Mouse (Mus musculus) inflammation-experienced regulatory T-cells, adult 6 months (primary cell): ENCODE results near the gene Usp2. TPM values are rescaled to one million over a fixed set of nuclear protein-coding genes. Genes with fewer than 3 reads are reported as not detected.

Source experiments
- ATAC-seq: one replicate; pipeline ENCODE4 v1.8.0; 2017
- polyA plus RNA-seq, 3 experiments: library from polyadenylated mRNA; unstranded; fragments of 100-300 nt; shearing (Covaris generic); gene quantifications; one replicate each; pipeline ENCODE4 v1.2.1; 2017

The Usp2 gene
- polyA plus RNA-seq, 3 experiments from 2014 or later, result 0.53 to 5.0 (median 2.2) TPM

DNA sequence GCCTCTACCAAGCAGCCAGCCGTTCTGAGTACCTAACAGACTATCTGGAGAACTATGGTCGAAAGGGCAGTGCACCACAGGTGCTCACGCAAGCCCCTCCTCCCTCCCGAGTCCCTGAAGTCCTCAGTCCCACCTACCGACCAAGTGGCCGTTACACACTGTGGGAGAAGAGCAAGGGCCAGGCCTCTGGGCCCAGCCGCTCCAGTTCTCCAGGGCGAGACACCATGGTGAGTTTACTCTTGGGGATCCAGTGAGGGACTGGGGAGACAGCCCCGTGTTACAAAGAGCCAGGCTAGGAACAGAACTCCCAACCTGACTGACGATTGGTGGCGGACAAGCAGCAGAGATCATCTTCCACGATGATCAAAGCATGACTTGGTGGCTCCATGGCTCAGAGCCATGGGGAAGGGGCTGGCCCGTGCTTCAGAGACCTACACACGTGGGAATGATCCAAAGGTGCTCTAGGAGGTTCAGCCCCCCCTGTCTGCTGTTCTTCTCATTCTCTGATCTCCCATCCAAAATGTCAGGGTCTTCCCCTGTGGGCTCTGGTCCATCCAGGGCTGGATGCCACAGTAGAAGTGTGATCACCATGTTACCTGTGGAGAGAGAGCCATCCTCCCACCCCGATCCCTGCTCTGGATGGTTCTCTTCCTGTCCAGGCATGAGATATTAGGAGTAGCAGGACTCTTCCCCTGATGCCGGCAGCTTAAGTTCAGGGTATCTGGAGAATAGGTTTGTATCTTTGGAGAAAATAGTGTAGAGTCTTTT lies 9.4 kb downstream of the Usp2 start:
- no peak for ATAC-seq

GRCm38 (mm10) chr9:44076764-44077120 lies 9.9 kb downstream of the Usp2 start:
- ATAC-seq, result peak; percentile 54

DNA sequence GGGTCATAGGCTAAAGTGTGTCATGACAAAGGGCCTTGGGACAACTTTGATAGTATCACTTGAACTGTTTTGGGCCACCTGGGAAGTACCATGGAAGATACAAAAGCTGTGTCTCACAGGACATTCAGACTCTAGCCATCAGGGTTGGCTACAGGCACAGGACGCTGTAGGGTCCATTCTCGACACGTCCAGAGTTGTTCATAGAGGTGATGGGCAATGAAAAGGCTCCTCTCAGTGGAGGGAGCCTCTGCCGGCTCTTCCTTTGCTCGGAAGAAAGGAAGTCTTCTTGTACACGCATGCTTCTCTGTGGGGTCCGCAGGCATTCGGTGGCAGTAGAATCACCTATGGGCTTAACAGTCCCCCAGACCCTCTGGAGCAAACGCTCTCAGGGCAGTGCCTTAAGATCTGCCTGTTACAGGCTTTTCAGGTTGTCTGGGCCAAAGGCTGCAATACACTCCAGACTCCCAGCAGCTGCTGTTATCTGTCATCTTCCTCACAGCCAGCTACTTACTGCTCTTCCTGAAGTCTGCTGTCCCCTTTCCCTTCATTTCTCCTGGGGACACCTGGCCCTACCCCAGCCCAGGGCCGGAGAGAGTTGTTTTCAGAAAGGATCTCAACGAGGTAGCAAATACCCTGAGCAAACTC lies 10.6 kb downstream of the Usp2 start:
- no peak for ATAC-seq

- no peak for ATAC-seq
Observed at GRCm38 (mm10) chr9:44078136-44078797, 11.4 kb downstream of the Usp2 start.

GRCm38 (mm10) chr9:44078955-44079756 lies 12.3 kb downstream of the Usp2 start:
- ATAC-seq, result no peak

DNA sequence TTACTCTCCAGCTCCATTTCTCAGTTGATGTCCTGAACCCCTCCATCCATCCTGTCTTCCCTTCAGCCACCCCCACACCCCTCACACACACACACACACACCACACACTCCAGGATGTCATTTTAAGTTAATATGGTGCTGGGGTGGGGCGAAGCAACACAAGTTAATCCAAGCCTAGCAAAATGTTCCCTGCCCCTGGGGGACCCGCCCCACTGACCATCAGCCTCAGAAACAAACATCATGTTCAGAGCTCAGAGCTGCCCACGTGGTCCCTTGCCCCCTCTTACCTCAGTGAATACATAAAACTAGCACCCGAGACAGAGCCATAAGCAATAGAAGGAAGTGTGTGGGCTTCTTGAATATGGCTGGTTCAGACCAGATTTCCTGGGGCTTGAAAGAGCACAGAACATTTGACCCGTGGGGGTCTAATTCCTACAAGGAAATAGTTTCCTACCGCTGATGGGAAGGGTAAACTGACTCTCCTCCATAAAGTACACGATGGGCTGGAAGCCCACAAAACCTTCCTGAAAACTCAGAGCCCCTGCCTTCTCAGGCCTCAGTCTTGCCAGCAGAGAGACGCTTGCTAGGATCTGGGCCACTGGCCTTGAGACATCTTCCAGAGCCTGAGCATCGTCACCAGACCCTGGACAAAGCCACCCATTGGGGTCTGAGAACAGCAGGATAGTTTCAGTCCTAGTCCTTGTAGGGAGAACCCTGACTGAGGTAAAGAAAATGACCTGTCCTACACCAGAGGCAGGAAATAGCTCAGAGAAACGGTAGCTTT lies 13.4 kb downstream of the Usp2 start:
- no peak for ATAC-seq

GRCm38 (mm10) chr9:44080953-44081352 lies 14.1 kb downstream of the Usp2 start:
- ATAC-seq, result no peak

GRCm38 (mm10) chr9:44081581-44081980 lies 14.8 kb downstream of the Usp2 start:
- ATAC-seq, result no peak

DNA sequence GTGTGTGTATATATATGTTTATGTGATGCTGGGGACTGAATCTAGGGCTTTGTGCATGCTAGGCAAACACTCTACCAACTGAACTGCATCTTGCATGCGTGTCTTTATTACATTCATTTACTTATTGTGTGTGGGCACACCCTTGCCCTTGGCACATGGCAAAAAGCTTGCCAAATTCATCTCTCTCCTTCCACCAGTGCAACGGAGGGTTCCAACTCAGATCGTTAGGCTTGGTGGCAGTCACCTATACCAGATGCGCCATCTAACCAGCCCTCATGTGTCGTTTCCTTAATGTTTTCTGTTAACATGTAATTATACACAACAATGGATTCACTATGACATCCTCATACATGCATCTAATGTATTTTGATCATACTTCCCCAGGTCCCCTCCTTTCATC lies 15.4 kb downstream of the Usp2 start:
- ATAC-seq, result no peak

DNA sequence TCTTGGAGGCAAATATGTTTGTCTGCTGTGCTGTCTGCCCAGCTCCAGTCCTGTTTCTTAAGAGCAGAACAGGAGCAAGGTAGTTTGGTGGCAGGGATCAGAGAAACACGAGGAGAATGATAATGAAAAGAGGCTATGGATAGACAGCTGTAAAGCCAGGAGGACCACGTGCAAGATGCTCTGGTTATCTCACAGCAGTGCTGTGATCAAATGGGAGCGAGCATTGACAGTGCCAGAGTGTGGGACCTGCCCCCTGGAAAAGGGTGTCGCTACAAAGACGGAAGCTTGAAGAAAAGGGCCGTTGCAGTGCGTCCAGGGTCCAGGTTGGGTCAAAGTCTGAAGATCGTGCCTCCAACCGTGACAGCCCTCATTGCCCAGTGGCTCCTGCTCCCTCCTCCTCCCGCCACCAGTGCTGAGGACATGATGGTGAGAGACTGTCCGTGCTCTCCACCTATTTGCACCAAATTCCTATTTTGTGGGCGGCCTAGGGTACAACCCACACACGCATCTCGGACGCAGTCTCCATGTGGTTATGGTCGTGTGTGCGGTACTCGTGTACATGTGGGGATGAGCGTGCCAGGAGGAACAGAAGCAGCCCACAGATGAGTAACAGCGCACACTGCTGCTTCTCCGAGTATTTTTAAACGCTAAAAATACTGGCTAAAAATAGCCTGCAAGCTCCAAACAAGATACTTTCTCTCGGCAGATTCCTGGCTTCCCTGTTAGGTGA lies 16.7 kb downstream of the Usp2 start:
- no peak for ATAC-seq

DNA sequence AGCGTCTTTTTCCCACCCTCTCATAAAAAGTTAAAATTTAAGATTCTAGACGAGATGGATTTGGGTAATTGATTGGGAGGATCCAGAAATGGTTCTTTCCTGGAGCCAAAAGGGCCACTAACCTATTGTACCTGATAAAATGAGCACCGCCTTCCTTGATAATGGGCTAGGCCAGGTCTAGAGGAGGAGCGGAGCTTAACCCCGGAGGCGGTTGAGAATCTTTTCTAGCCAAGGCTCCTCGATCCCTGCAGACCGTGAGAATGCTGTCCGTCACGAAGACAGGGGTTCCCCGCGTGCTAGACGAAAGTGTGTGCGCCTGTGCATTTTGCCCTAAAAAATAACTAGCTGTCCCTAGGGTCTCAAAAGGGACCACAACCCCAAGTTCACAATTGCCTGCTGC lies 17.4 kb downstream of the Usp2 start:
- ATAC-seq, result peak; percentile 17

DNA sequence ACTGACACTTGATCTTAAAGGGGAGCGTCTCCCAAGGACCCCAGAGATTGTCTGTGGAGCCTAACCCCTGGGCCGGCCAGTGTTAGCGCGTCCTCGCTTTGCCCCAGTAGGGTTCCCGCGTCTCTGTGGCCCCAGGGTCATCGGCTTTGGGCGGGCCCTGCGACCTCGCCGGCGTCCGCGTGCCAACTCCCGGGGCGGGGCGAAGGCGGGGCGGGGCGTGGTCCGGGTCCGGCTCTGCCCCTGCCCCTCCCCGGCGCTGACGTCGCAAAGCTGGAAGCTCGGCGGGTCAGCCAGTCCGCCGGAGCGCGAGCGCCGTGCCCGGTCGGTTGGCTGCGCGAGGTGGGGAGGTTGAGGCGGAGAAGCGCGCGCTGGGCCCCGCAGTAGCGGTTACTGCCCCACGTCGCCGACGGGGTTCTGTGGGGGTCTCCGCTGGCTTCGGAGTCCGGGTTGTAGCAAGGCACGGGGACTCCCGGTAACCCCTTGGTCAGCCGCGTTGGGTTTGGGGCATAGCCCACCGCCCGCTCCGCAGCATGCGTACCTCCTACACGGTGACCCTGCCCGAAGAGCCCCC lies 17.9 kb downstream of the Usp2 start:
- ATAC-seq, result peak; percentile 14

- ATAC-seq, result no peak
Observed at GRCm38 (mm10) chr9:44085276-44085675, 18.5 kb downstream of the Usp2 start.

- ATAC-seq, result no peak
Observed at GRCm38 (mm10) chr9:44085741-44086665, 19.2 kb downstream of the Usp2 start.

DNA sequence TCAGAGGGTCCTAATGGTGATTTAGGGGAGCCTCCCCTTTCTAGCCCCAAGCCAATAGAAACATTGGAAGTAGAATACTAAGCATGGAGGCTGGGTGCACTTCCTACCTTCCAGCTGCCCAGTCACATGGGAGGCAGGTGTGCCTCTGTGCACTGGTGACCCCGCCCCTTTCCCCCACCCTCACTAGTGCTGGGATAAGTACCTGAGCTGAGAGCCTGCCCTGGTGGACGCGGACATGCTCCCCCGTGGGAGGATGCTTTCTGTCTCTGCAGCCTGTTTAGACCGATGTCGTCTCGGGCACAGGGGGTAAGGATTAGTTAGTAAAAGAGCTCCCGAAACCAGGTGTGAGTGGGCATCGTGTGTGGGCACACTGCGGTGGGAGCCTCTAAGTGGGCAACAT lies 20.1 kb downstream of the Usp2 start:
- no peak for ATAC-seq

DNA sequence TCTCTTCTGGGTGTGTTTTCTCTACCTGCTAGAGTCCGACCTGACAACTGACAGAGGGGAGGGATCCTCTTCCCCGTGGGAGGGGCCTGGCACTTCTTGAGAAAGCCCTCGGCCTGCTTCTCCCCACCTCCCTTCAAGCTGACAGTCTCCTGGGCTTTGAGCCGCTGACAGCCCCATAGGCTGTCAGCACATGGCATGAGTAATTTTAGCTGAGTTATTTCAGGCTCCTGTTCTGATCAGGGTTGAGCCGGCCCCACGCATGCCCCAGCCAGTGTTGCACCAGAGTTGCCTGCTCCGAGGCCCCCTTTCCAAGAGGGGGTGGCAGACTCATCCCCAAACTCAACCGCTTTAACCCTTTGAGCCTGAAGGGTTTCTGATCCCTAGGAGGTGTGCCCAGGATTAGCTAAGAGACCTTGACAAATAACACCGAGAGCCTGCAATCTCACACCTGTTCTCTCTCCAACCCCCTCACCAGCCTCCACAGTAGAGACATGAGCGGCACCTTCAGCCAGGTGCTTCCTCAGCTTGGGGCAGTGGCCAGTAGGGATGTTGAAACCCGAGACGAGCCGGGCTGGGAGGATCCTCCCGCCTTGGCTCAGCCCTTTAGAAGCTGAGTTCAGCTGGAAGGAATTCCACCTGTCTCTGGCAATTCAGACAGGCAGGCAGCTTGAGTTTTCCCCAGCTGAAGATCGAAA lies 21.1 kb downstream of the Usp2 start:
- no peak for ATAC-seq

GRCm38 (mm10) chr9:44088877-44089608 lies 22.2 kb downstream of the Usp2 start:
- ATAC-seq, result no peak
